Mouse (Mus musculus) CH12.LX (cell line): ENCODE results near the gene 4933427D14Rik. TPM values are rescaled to one million over a fixed set of nuclear protein-coding genes. Genes with fewer than 3 reads are reported as not detected.

ENCODE experiments used
- DNase-seq: peaks from one replicate; pipeline ENCODE4 v3.0.0-alpha.2; 2013; ENCODE audit errors: extremely low read depth
- H3K27ac ChIP-seq: 2 replicates; pipeline ENCODE4 v1.5.1; 2012; ENCODE audit warnings: low read depth, mild to moderate bottlenecking, control low read depth, moderate library complexity; ENCODE audit not compliant: insufficient read depth
- H3K27me3 ChIP-seq: replicated peaks from 2 replicates; pipeline ENCODE3; 2012; ENCODE audit warnings: inconsistent platforms
- H3K36me3 ChIP-seq, 2 experiments: replicated peaks in 1 of 2; 2 replicates each; pipeline versions ENCODE3 to v1.6.1; 2012; ENCODE audit warnings: inconsistent platforms in 1 of 2, low read length in 1 of 2, mild to moderate bottlenecking in 1 of 2, mixed read lengths in 1 of 2, moderate library complexity in 1 of 2; ENCODE audit not compliant: control insufficient read depth in 1 of 2, insufficient read depth in 1 of 2
- H3K4me1 ChIP-seq, 2 experiments: 2 replicates each; pipeline ENCODE4 v1.6.1; 2012; ENCODE audit warnings: inconsistent platforms in 1 of 2, moderate library complexity in 1 of 2; ENCODE audit not compliant: insufficient read depth in 2 of 2, control insufficient read depth in 1 of 2
- H3K4me2 ChIP-seq: 2 replicates; pipeline ENCODE4 v1.6.1; 2012; ENCODE audit warnings: low read depth, mild to moderate bottlenecking, control low read depth; ENCODE audit not compliant: poor library complexity, insufficient read depth, severe bottlenecking
- H3K4me3 ChIP-seq, 3 experiments: fragments of 150-350 bp in 1 of 3; sonication (generic) in 1 of 3; replicated peaks in 1 of 3; 2 replicates each; pipeline versions ENCODE3 to v1.5.1; 2011 to 2012; ENCODE audit warnings: low read depth in 2 of 3, low read length in 2 of 3, mild to moderate bottlenecking in 2 of 3, moderate library complexity in 2 of 3, control low read depth in 1 of 3, improper control_type of control experiment in 1 of 3, inconsistent platforms in 1 of 3, mixed read lengths in 1 of 3; ENCODE audit not compliant: poor library complexity in 1 of 3
- H3K79me2 ChIP-seq: replicated peaks from 2 replicates; pipeline ENCODE4 v1.6.1; 2012; ENCODE audit warnings: mild to moderate bottlenecking, moderate library complexity; ENCODE audit not compliant: control insufficient read depth, poor library complexity, insufficient read depth, severe bottlenecking; ENCODE audit errors: extremely low read depth
- H3K9ac ChIP-seq: 2 replicates; pipeline ENCODE4 v1.6.1; 2012; ENCODE audit warnings: low read depth, mild to moderate bottlenecking, control low read depth, moderate library complexity; ENCODE audit not compliant: insufficient read depth
- H3K9me3 ChIP-seq: replicated peaks from 2 replicates; pipeline ENCODE3; 2012; ENCODE audit warnings: low read length, inconsistent platforms, mixed read lengths
- CHD2 ChIP-seq: IDR thresholded peaks from 2 replicates; pipeline ENCODE4 v1.6.1; 2011; ENCODE audit warnings: low read length, improper control_type of control experiment
- CTCF ChIP-seq, 2 experiments: IDR thresholded peaks in 1 of 2; conservative IDR thresholded peaks in 1 of 2; 2 replicates each; pipeline ENCODE4 v1.5.1; 2011 to 2012; ENCODE audit warnings: low read depth in 2 of 2, low read length in 2 of 2, improper control_type of control experiment in 1 of 2, inconsistent platforms in 1 of 2, mild to moderate bottlenecking in 1 of 2, moderate library complexity in 1 of 2
- E2F4 ChIP-seq: IDR thresholded peaks from 2 replicates; pipeline ENCODE4 v1.6.1; 2011; ENCODE audit warnings: low read depth, low read length, improper control_type of control experiment; ENCODE audit not compliant: insufficient replicate concordance
- ETS1 ChIP-seq: conservative IDR thresholded peaks from 2 replicates; pipeline ENCODE4 v1.6.1; 2012; ENCODE audit warnings: low read depth, mild to moderate bottlenecking, inconsistent platforms, low read length, improper control_type of control experiment, moderate library complexity
- HCFC1 ChIP-seq: IDR thresholded peaks from 2 replicates; pipeline ENCODE4 v1.6.1; 2012; ENCODE audit warnings: low read depth, mild to moderate bottlenecking, inconsistent platforms, low read length, improper control_type of control experiment
- IRF4 ChIP-seq: IDR thresholded peaks from 2 replicates; pipeline ENCODE4 v1.6.1; 2014; ENCODE audit warnings: low read depth, mild to moderate bottlenecking, inconsistent platforms, low read length, improper control_type of control experiment
- KAT2A ChIP-seq: IDR thresholded peaks from 2 replicates; pipeline ENCODE4 v1.6.1; 2012; ENCODE audit warnings: low read length, improper control_type of control experiment, inconsistent platforms; ENCODE audit not compliant: insufficient replicate concordance
- MAZ ChIP-seq: IDR thresholded peaks from 2 replicates; pipeline ENCODE4 v1.6.1; 2012; ENCODE audit warnings: low read depth, mild to moderate bottlenecking, inconsistent platforms, low read length, improper control_type of control experiment, moderate library complexity
- MXI1 ChIP-seq: IDR thresholded peaks from 2 replicates; pipeline ENCODE4 v1.6.1; 2011; ENCODE audit warnings: mild to moderate bottlenecking, low read depth, low read length, improper control_type of control experiment
- NRF1 ChIP-seq: IDR thresholded peaks from 2 replicates; pipeline ENCODE4 v1.6.1; 2014; ENCODE audit warnings: low read depth, mild to moderate bottlenecking, inconsistent platforms, low read length, improper control_type of control experiment, moderate library complexity
- PAX5 ChIP-seq: IDR thresholded peaks from 2 replicates; pipeline ENCODE4 v1.6.1; 2012; ENCODE audit warnings: low read length, inconsistent platforms, mixed read lengths
- POLR2AphosphoS2 ChIP-seq: IDR thresholded peaks from 2 replicates; pipeline ENCODE4 v1.6.1; 2011; ENCODE audit warnings: low read depth, low read length, improper control_type of control experiment
- SIN3A ChIP-seq: IDR thresholded peaks from 2 replicates; pipeline ENCODE4 v1.6.1; 2012; ENCODE audit warnings: low read length, improper control_type of control experiment, inconsistent platforms
- SMC3 ChIP-seq: IDR thresholded peaks from 2 replicates; pipeline ENCODE4 v1.6.1; 2011; ENCODE audit warnings: low read depth, low read length, improper control_type of control experiment
- TBP ChIP-seq: conservative IDR thresholded peaks from 2 replicates; pipeline ENCODE4 v1.6.1; 2011; ENCODE audit warnings: low read depth, low read length, improper control_type of control experiment
- TCF12 ChIP-seq: IDR thresholded peaks from 2 replicates; pipeline ENCODE4 v1.6.1; 2014; ENCODE audit warnings: low read depth, mild to moderate bottlenecking, inconsistent platforms, low read length, improper control_type of control experiment
- UBTF ChIP-seq: IDR thresholded peaks from 2 replicates; pipeline ENCODE4 v1.6.1; 2012; ENCODE audit warnings: low read depth, mild to moderate bottlenecking, inconsistent platforms, low read length, improper control_type of control experiment, moderate library complexity
- dilution Hi-C: fragments of 300-500 bp; cut with MboI; formaldehyde crosslinking; loops from 2 replicates; pipeline ENCODE4 v1.14.3; 2020; ENCODE audit warnings: low sequenced_read_pairs; ENCODE audit not compliant: extremely low pct_unique_long_range_greater_than_20kb, extremely low pct_ligation_motif_present
- in situ Hi-C: fragments of 300-500 bp; cut with MboI; formaldehyde crosslinking; loops from 3 replicates; pipeline ENCODE4 v1.14.3; 2019; ENCODE audit warnings: low sequenced_read_pairs, low pct_ligation_motif_present, low pct_unique_long_range_greater_than_20kb, mixed read lengths
- polyA plus RNA-seq: library from polyadenylated mRNA; unstranded; fragments of >175 nt; gene quantifications from 2 replicates; pipeline ENCODE4 v1.2.1, GENCODE M21; 2012; ENCODE audit warnings: low read depth; ENCODE audit not compliant: insufficient read length
- total RNA-seq, 2 experiments: library from RNA; depleted of rRNA; stranded (reverse); fragments of 300-350 nt in 1 of 2; fragments of >200 nt in 1 of 2; gene quantifications; 2 replicates each; pipeline ENCODE4 v1.2.3; 2012 to 2014

The 4933427D14Rik gene
- total and polyA plus RNA-seq, 3 experiments = 6.8 to 9.3 (median 7.8) TPM

DNA sequence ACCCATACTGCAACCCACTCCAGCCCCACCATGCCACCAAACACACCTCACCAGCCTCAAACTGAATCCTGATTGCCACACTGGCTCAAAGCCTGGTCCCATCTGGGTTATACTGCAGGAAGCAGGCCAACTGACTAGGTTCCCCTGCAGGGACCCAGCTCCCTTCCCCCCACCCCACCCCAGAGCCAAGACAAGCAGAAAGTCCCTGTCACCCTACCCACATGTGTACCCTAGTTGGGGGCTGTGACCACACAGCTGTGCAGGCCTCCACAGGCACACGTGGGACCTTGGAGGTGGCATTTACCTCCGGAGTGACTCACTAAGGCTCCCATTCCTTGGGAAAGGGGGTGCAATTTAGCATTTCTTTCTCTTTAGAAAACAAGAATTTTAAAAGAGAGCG, 76.8 kb downstream of the 4933427D14Rik start:
- Histone ChIP-seq H3K4me1 (peaks cover 6 to 23% of the 10 kb centered on the region in 2 experiments; a peak in 3 of 4 replicates), H3K9ac (no peak overlapping the region), H3K4me2 (peak overlapping the region; percentile 37; the same call in 1 of the 2 replicates), H3K27me3 (peaks cover 65% of the 10 kb centered on the region), H3K36me3 (no peaks in the 10 kb centered on the region), H3K4me3 (no peak overlapping the region), H3K79me2 (no peaks in the 10 kb centered on the region), H3K27ac (no peak overlapping the region), H3K9me3 (no peaks in the 10 kb centered on the region)
- in situ Hi-C loops (no loop called here), dilution Hi-C loops (no loop called here)
- TF ChIP-seq TCF12 = no peak
- TF ChIP-seq CTCF (conservative IDR thresholded peaks at IDR 0.05 in 1 of 2, IDR thresholded peaks at IDR 0.05 in 1 of 2; ENCODE audit: low read depth in 2 of 2, low read length in 2 of 2) = no peak
- TF ChIP-seq SIN3A = no peak
- TF ChIP-seq UBTF = no peak
- TF ChIP-seq HCFC1 = no peak
- TF ChIP-seq NRF1 = no peak
- no peak for TF ChIP-seq POLR2AphosphoS2
- TF ChIP-seq SMC3 = no peak
- no peak for TF ChIP-seq KAT2A
- no peak for TF ChIP-seq ETS1
- TF ChIP-seq CHD2 = no peak
- TF ChIP-seq IRF4 = no peak
- TF ChIP-seq TBP = no peak
- DNase-seq = no peak

DNA sequence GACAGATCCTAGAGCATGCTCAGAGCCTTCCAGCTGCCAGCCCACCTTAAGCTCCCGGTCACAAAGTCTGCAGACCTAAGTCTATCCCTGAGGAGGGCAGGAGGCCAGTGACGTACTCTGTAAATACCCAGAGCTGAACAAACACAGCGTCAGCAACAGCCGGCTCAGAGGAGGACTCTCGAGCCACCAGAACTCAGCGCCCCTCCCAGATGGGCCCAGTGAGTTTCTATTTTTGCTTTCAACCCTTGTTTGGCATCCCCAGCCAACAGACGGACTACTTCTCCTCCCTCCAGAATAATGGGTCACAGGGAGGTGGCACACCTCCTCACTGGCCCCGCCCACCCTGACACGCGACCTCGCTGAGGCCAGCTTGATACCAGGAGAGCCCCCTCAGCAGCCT, 77.2 kb downstream of the 4933427D14Rik start:
- TF ChIP-seq CTCF (conservative IDR thresholded peaks at IDR 0.05 in 1 of 2, IDR thresholded peaks at IDR 0.05 in 1 of 2; ENCODE audit: low read depth in 2 of 2, low read length in 2 of 2) (no peak), POLR2AphosphoS2 (no peak), PAX5 (no peak), MAZ (no peak), E2F4 (no peak), MXI1 (no peak), HCFC1 (no peak), ETS1 (no peak), TCF12 (no peak)
- TF ChIP-seq, all 38 proteins: peak for 0
- no peak for DNase-seq
- no peaks in the 10 kb centered on the region for H3K9me3 ChIP-seq
- peak overlapping the region; percentile 37 for H3K4me2 ChIP-seq
- no peaks in the 10 kb centered on the region for H3K79me2 ChIP-seq
- no peaks in the 10 kb centered on the region for H3K36me3 ChIP-seq
- no peak overlapping the region for H3K4me3 ChIP-seq
- H3K27ac ChIP-seq = no peak overlapping the region
- no peak overlapping the region for H3K9ac ChIP-seq
- H3K4me1 ChIP-seq = peaks cover 6 to 24% of the 10 kb centered on the region in 2 experiments; a peak in 3 of 4 replicates
- dilution Hi-C loops = no loop called here
- peaks cover 65% of the 10 kb centered on the region for H3K27me3 ChIP-seq
- in situ Hi-C loops = no loop called here
